13 mouse cellular contexts compared by ENCODE assay signal in the genomic region with DNA sequence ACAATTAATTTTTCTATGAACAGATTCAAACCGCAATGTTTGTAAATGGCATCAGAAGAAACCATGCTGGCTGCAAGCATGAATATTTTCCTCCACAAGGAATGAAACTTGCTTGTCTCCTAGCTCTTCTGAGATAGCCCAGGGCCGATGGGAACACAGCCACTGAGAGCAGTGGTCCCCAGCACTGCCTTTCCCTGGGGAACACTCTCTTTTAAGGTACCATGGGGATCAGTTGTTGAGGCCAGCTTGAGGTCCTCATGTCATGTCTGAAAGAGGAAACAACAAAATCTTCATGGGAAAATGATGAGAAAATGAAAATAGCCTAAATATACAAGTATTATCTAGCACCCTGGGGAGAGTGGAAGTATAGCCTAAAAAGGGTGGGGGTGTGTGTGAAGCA.
"Had no signal": no experiment of that assay in that cellular context is flagged by ENCODE, and none has a peak within 500 bp of the region (broad histone marks: within the 10 kb centered on the region; RNA-seq: fewer than 3 reads in every experiment).

No protein-coding gene starts in this region.

- H3K4me2 ChIP-seq: limb, embryonic 15.5 days; liver, embryonic 12.5 days; lung, embryonic 14.5 days had no signal

- H3K27ac ChIP-seq: limb, embryonic 15.5 days; liver, embryonic 12.5 days; midbrain, embryonic 10.5 days; stomach, postnatal 0 days had no signal

- DNase-seq: kidney, postnatal 14 days; layer of hippocampus, postnatal 36 days; lung, embryonic 14.5 days; lung, postnatal 10 days; lung, postnatal 4 days; right cerebral cortex, adult 18-20 months; right cerebral cortex, postnatal 25 days; thymus, postnatal 4 days had no signal

- H3K9me3 ChIP-seq: limb, embryonic 15.5 days; liver, embryonic 12.5 days; midbrain, embryonic 10.5 days had no signal

- H3K9ac ChIP-seq: limb, embryonic 15.5 days; liver, embryonic 12.5 days; lung, embryonic 14.5 days had no signal

- ATAC-seq: liver, embryonic 12.5 days; midbrain, embryonic 16.5 days had no signal

- H3K4me3 ChIP-seq: limb, embryonic 15.5 days; liver, embryonic 12.5 days; midbrain, embryonic 10.5 days had no signal

- H3K4me1 ChIP-seq: limb, embryonic 15.5 days; liver, embryonic 12.5 days had no signal

- H3K36me3 ChIP-seq: limb, embryonic 15.5 days; liver, embryonic 12.5 days; midbrain, embryonic 10.5 days had no signal

- H3K27me3 ChIP-seq: limb, embryonic 15.5 days; liver, embryonic 12.5 days had no signal
